ENCODE assay signal across 11 mouse cellular contexts in genomic region chr8:105573427-105573826, GRCm38 (mm10). TPM values are rescaled to one million over a fixed set of nuclear protein-coding genes. Genes with fewer than 3 reads are reported as not detected.
DNase-seq lines count a peak whose midpoint lies in the region; ATAC-seq and TF ChIP-seq lines count a peak whose summit lies in the region.
"Had no signal": no experiment of that assay in that cellular context is flagged by ENCODE, and none has a peak within 500 bp of the region (broad histone marks: within the 10 kb centered on the region; RNA-seq: fewer than 3 reads in every experiment).

No protein-coding gene starts in this region.

- DNase-seq in adrenal gland, postnatal 14 days, result peak; percentile 74
- DNase-seq in adrenal gland, postnatal 4 days (ENCODE audit: low spot score in 2 of 2), result no peak
- peak; percentile 52 for DNase-seq in liver, adult 2 months (ENCODE audit: extremely low read depth, low read depth, low spot score)
- peak; percentile 70 for DNase-seq in brain, adult 2 months (ENCODE audit: low read depth, low spot score)
- DNase-seq in thymus, postnatal 0 days (ENCODE audit: low spot score), result no peak
- DNase-seq: cerebellum, adult 11 months; thymus, postnatal 25 days had no signal

- H3K9me3 ChIP-seq in liver, embryonic 12.5 days (replicated peaks), result no peaks in the 10 kb centered on the region
- H3K9me3 ChIP-seq in forebrain, embryonic 12.5 days, result no peaks in the 10 kb centered on the region
- H3K9me3 ChIP-seq: liver, embryonic 15.5 days had no signal

- no peak for ATAC-seq in liver, embryonic 12.5 days
- peak; percentile 78 for ATAC-seq in megakaryocyte progenitor cell, adult 5-6 weeks (replicated peaks; ENCODE audit: poor library complexity)
- no peak for ATAC-seq in forebrain, embryonic 12.5 days (ENCODE audit: low FRiP score)

- TF ChIP-seq POLR2A in liver, adult 2 months (IDR thresholded peaks at IDR 0.05; ENCODE audit: extremely low read depth, insufficient read depth, low read length), result no peak

- no peak overlapping the region for H3K4me2 ChIP-seq in liver, embryonic 12.5 days
- no peak overlapping the region for H3K4me2 ChIP-seq in forebrain, embryonic 12.5 days
- H3K4me2 ChIP-seq: liver, embryonic 15.5 days had no signal

- TF ChIP-seq CTCF in liver, adult 2 months (IDR thresholded peaks at IDR 0.05; ENCODE audit: low read depth, low read length), result no peak

- no peaks in the 10 kb centered on the region for H3K79me2 ChIP-seq in liver, adult 2 months (ENCODE audit: control insufficient read depth, insufficient read depth, low read length)

- no peaks in the 10 kb centered on the region for H3K36me3 ChIP-seq in liver, adult 2 months (ENCODE audit: control insufficient read depth, insufficient read depth, low read length)
- no peaks in the 10 kb centered on the region for H3K36me3 ChIP-seq in liver, embryonic 12.5 days
- H3K36me3 ChIP-seq in forebrain, embryonic 12.5 days (replicated peaks), result no peaks in the 10 kb centered on the region
- H3K36me3 ChIP-seq: liver, embryonic 15.5 days had no signal

- no peak overlapping the region for H3K27ac ChIP-seq in liver, adult 2 months (replicated peaks; ENCODE audit: insufficient read depth, low read depth, low read length)
- H3K27ac ChIP-seq in liver, embryonic 12.5 days, result no peak overlapping the region
- no peak overlapping the region for H3K27ac ChIP-seq in forebrain, embryonic 12.5 days
- H3K27ac ChIP-seq: liver, embryonic 15.5 days had no signal

- H3K4me1 ChIP-seq in liver, adult 2 months (ENCODE audit: control insufficient read depth, insufficient read depth, low read length), result no peaks in the 10 kb centered on the region
- no peaks in the 10 kb centered on the region for H3K4me1 ChIP-seq in liver, embryonic 12.5 days
- H3K4me1 ChIP-seq in forebrain, embryonic 12.5 days, result no peaks in the 10 kb centered on the region
- H3K4me1 ChIP-seq: liver, embryonic 15.5 days had no signal

- H3K4me3 ChIP-seq in liver, adult 2 months (ENCODE audit: insufficient read depth, low read depth, low read length), result no peak overlapping the region
- no peak overlapping the region for H3K4me3 ChIP-seq in liver, embryonic 12.5 days
- no peak overlapping the region for H3K4me3 ChIP-seq in forebrain, embryonic 12.5 days (replicated peaks)
- H3K4me3 ChIP-seq: liver, embryonic 15.5 days had no signal

- no peak overlapping the region for H3K9ac ChIP-seq in liver, adult 2 months (ENCODE audit: low read depth, low read length)
- H3K9ac ChIP-seq in liver, embryonic 12.5 days, result no peak overlapping the region
- no peak overlapping the region for H3K9ac ChIP-seq in forebrain, embryonic 12.5 days
- H3K9ac ChIP-seq: liver, embryonic 15.5 days had no signal

- H3K27me3 ChIP-seq in liver, adult 2 months (ENCODE audit: control insufficient read depth, insufficient read depth, low read length), result no peaks in the 10 kb centered on the region
- 0 out of 2 replicates have a peak, but pooled peaks cover 9% of the 10 kb centered on the region for H3K27me3 ChIP-seq in liver, embryonic 12.5 days (replicated peaks)
- no peaks in the 10 kb centered on the region for H3K27me3 ChIP-seq in forebrain, embryonic 12.5 days
- H3K27me3 ChIP-seq: liver, embryonic 15.5 days had no signal

RNA-seq across cellular contexts. Expression of gene Atp6v0d1, which starts 7.6 kb away (rescaled TPM):
- total RNA-seq in adrenal gland, postnatal 14 days (2021), result 90.6 and 97.4 TPM in 2 replicates
- 100 to 1,000 TPM; 103 to 113 TPM for total RNA-seq in adrenal gland, postnatal 4 days (2021)
- total RNA-seq in liver, adult 2 months (2014; rRNA removed), result 63.5 and 85.9 TPM in 2 replicates
- 77.2 and 82.0 TPM in 2 replicates for polyA plus RNA-seq in liver, adult 2 months (2012; rRNA removed)
- 47.2 and 51.0 TPM in 2 replicates for polyA plus RNA-seq in liver, embryonic 12.5 days (2016; fragmentation: Nextera tagmentation; extraction: Ambion mirVana)
- total RNA-seq in megakaryocyte progenitor cell, adult 5-6 weeks (2015), result 137 and 142 TPM in 2 replicates
- total RNA-seq in megakaryocyte progenitor cell, adult 5-6 weeks (2017), result 50.5 and 56.6 TPM in 2 replicates
- polyA plus RNA-seq in forebrain, embryonic 12.5 days (2016; fragmentation: Nextera tagmentation; extraction: Ambion mirVana), result 94.3 and 95.4 TPM in 2 replicates
- 97.3 and 105 TPM in 2 replicates for polyA plus RNA-seq in thymus, postnatal 0 days (2015; fragmentation: Nextera tagmentation; extraction: Ambion mirVana)

RNA-seq across cellular contexts. Expression of gene Ripor1, which starts 31.6 kb away (rescaled TPM):
- 33.9 and 39.8 TPM in 2 replicates for total RNA-seq in adrenal gland, postnatal 14 days (2021)
- 10 to 100 TPM; 35.4 to 43.0 TPM for total RNA-seq in adrenal gland, postnatal 4 days (2021)
- total RNA-seq in liver, adult 2 months (2014; rRNA removed), result 1.3 and 2.6 TPM in 2 replicates
- polyA plus RNA-seq in liver, adult 2 months (2012; rRNA removed), result 5.5 and 7.4 TPM in 2 replicates
- 14.1 and 14.5 TPM in 2 replicates for polyA plus RNA-seq in liver, embryonic 12.5 days (2016; fragmentation: Nextera tagmentation; extraction: Ambion mirVana)
- total RNA-seq in megakaryocyte progenitor cell, adult 5-6 weeks (2015), result 46.9 and 53.0 TPM in 2 replicates
- total RNA-seq in megakaryocyte progenitor cell, adult 5-6 weeks (2017), result 6.4 and 6.6 TPM in 2 replicates
- 17.3 and 18.8 TPM in 2 replicates for polyA plus RNA-seq in forebrain, embryonic 12.5 days (2016; fragmentation: Nextera tagmentation; extraction: Ambion mirVana)
- 28.5 and 30.8 TPM in 2 replicates for polyA plus RNA-seq in thymus, postnatal 0 days (2015; fragmentation: Nextera tagmentation; extraction: Ambion mirVana)

RNA-seq across cellular contexts. Expression of gene Hsd11b2, which starts 54.9 kb away (rescaled TPM):
- total RNA-seq in adrenal gland, postnatal 14 days (2021), result 1.1 and 1.2 TPM in 2 replicates
- 10 to 100 TPM in 1 of 2 experiments, 1 to 10 TPM in 1; 3.7 to 15.0 TPM for total RNA-seq in adrenal gland, postnatal 4 days (2021)
- not detected in 2 replicates for total RNA-seq in liver, adult 2 months (2014; rRNA removed)
- 0.09 and 0.12 TPM in 2 replicates for polyA plus RNA-seq in liver, adult 2 months (2012; rRNA removed)
- 6.0 and 6.7 TPM in 2 replicates for polyA plus RNA-seq in liver, embryonic 12.5 days (2016; fragmentation: Nextera tagmentation; extraction: Ambion mirVana)
- 0.10 and 0.12 TPM in 2 replicates for total RNA-seq in megakaryocyte progenitor cell, adult 5-6 weeks (2015)
- total RNA-seq in megakaryocyte progenitor cell, adult 5-6 weeks (2017), result not detected in 2 replicates
- 10.9 and 12.0 TPM in 2 replicates for polyA plus RNA-seq in forebrain, embryonic 12.5 days (2016; fragmentation: Nextera tagmentation; extraction: Ambion mirVana)
- polyA plus RNA-seq in thymus, postnatal 0 days (2015; fragmentation: Nextera tagmentation; extraction: Ambion mirVana), result 0.26 and 0.28 TPM in 2 replicates

Comparison
In these comparisons a context has a peak if more than half of its experiments do, and no peak if none do; other contexts are left out.
1. DNase-seq: peak in adrenal gland, postnatal 14 days (single experiment), liver, adult 2 months (single experiment) and brain, adult 2 months (single experiment); none in adrenal gland, postnatal 4 days (0 of 2) and thymus, postnatal 0 days (single experiment).